Mouse (Mus musculus) bone marrow, adult 2 months (tissue): Measurements from ENCODE around the gene Atg13. TPM values are rescaled to one million over a fixed set of nuclear protein-coding genes. Genes with fewer than 3 reads are reported as not detected.
"Not testable (repeated sequence)": the region's sequence is repeated elsewhere in the genome, so short reads cannot be mapped to it uniquely, and the experiment has no call there.

ENCODE experiments used
- H3K27ac ChIP-seq: fragments of 200-500 bp; 2 replicates; pipeline ENCODE4 v1.5.1; 2012; ENCODE audit warnings: low read depth, mild to moderate bottlenecking, control low read depth, inconsistent platforms, low read length; ENCODE audit not compliant: control insufficient read depth, poor library complexity, insufficient read depth
- H3K4me1 ChIP-seq: fragments of 200-500 bp; 2 replicates; pipeline ENCODE4 v1.6.1; 2011; ENCODE audit warnings: low read length; ENCODE audit not compliant: control insufficient read depth, insufficient read depth
- H3K4me3 ChIP-seq: fragments of 200-500 bp; replicated peaks from 2 replicates; pipeline ENCODE3; 2011; ENCODE audit warnings: mild to moderate bottlenecking, low read depth, low read length, control low read depth; ENCODE audit not compliant: control insufficient read depth
- CTCF ChIP-seq: fragments of 200-500 bp; IDR thresholded peaks from 2 replicates; pipeline ENCODE4 v1.5.1; 2011; ENCODE audit warnings: low read length, control low read depth; ENCODE audit not compliant: control insufficient read depth, insufficient read depth
- POLR2A ChIP-seq: fragments of 200-500 bp; IDR thresholded peaks from 2 replicates; pipeline ENCODE4 v1.6.1; 2011; ENCODE audit warnings: low read depth, mild to moderate bottlenecking, control low read depth, low read length, borderline replicate concordance; ENCODE audit not compliant: control insufficient read depth
- WGBS: fragments of 180-500 bp; shearing (Covaris S2); methylation state at CpG from one replicate; pipeline ENCODE4 v1.1.7; 2018; 5-methylcytosine and 5-hydroxymethylcytosine counted together
- polyA plus RNA-seq: library from polyadenylated mRNA; stranded (reverse); fragments of >200 nt; gene quantifications from 2 replicates; pipeline ENCODE4 v1.2.4, GENCODE M21; 2011; ENCODE audit warnings: low replicate concordance; ENCODE audit not compliant: missing spikeins, insufficient read depth, insufficient read length

Gene Atg13
- 8.6 and 12.9 TPM in 2 replicates for polyA plus RNA-seq

GRCm38 (mm10) chr2:91710272-91711234 is at the start of gene Atg13, which contains the start of gene Harbi1:
Gene Atg13 (minus strand): TSS chr2:91710576.
Gene Harbi1 (plus strand): TSS chr2:91710852.
- peak within 1 kb of the TSS; percentile 68 for H3K27ac ChIP-seq
- peaks cover 2% of the 10 kb centered on the region for H3K4me1 ChIP-seq
- H3K4me3 ChIP-seq = peak within 1 kb of the TSS; percentile 82
- under 1% methylated on average over 66 of the region's 66 CpGs for WGBS
- TF ChIP-seq POLR2A (peak; percentile 78; the same call in 1 of the 2 replicates), CTCF (no peak)

- Histone ChIP-seq H3K4me3 (no peak overlapping the region), H3K4me1 (no peaks in the 10 kb centered on the region), H3K27ac (no peak overlapping the region)
- TF ChIP-seq CTCF (no peak), POLR2A (no peak)
- 64% methylated on average over 2 of the region's 2 CpGs for WGBS
These were observed 39.5 kb upstream of the Atg13 start for GRCm38 (mm10) chr2:91749811-91750261.

- Histone ChIP-seq H3K4me3 (no peak overlapping the region), H3K27ac (no peak overlapping the region), H3K4me1 (no peaks in the 10 kb centered on the region)
- no peak for TF ChIP-seq POLR2A
- 85% methylated on average over 5 of the region's 5 CpGs for WGBS
These were observed 34.3 kb upstream of the Atg13 start for GRCm38 (mm10) chr2:91744686-91745085.

GRCm38 (mm10) chr2:91739586-91739985 is 29.2 kb upstream of the Atg13 start:
- no peak for TF ChIP-seq CTCF
- TF ChIP-seq POLR2A = no peak
- Histone ChIP-seq H3K4me1 (no peaks in the 10 kb centered on the region), H3K27ac (no peak overlapping the region), H3K4me3 (no peak overlapping the region)
- 92% methylated on average over 1 of the region's 1 CpGs for WGBS

GRCm38 (mm10) chr2:91735221-91735620 is 24.8 kb upstream of the Atg13 start:
- no peak overlapping the region for H3K4me3 ChIP-seq
- no peak overlapping the region for H3K27ac ChIP-seq
- 87% methylated on average over 5 of the region's 5 CpGs for WGBS
- TF ChIP-seq POLR2A (no peak), CTCF (no peak)
- peaks cover 2% of the 10 kb centered on the region; the same call in 1 of the 2 replicates for H3K4me1 ChIP-seq

- Histone ChIP-seq H3K4me1 (peaks cover 2% of the 10 kb centered on the region; the same call in 1 of the 2 replicates), H3K4me3 (peak within 1 kb of the TSS; percentile 94), H3K27ac (peak within 1 kb of the TSS; percentile 94)
- WGBS = under 1% methylated on average over 68 of the region's 68 CpGs
- TF ChIP-seq CTCF (no peak), POLR2A (peak; percentile 48; the same call in 1 of the 2 replicates)
These were observed 19.8 kb upstream of the Atg13 start, which contains the start of gene Ambra1 for GRCm38 (mm10) chr2:91729971-91730821. Gene Ambra1 (plus strand): TSS chr2:91730134.

GRCm38 (mm10) chr2:91729571-91729970 is 19.2 kb upstream of the Atg13 start:
- Histone ChIP-seq H3K27ac (no peak overlapping the region), H3K4me1 (peaks cover 2% of the 10 kb centered on the region; the same call in 1 of the 2 replicates), H3K4me3 (no peak overlapping the region)
- WGBS = 26% methylated on average over 4 of the region's 4 CpGs
- TF ChIP-seq POLR2A = no peak
- TF ChIP-seq CTCF = no peak

GRCm38 (mm10) chr2:91727011-91727410 is 16.6 kb upstream of the Atg13 start:
- peaks cover 1% of the 10 kb centered on the region; the same call in 1 of the 2 replicates for H3K4me1 ChIP-seq
- TF ChIP-seq POLR2A = no peak
- no peak for TF ChIP-seq CTCF
- no peak overlapping the region for H3K4me3 ChIP-seq
- no peak overlapping the region for H3K27ac ChIP-seq
- 61% methylated on average over 3 of the region's 3 CpGs for WGBS

GRCm38 (mm10) chr2:91725476-91725875 is 15.1 kb upstream of the Atg13 start:
- H3K4me3 ChIP-seq, H3K4me1 ChIP-seq, H3K27ac ChIP-seq: not testable (repeated sequence)
- 7% methylated on average over 4 of the region's 4 CpGs for WGBS
